Mouse (Mus musculus) kidney, embryonic 16.5 days (tissue): ENCODE results near the gene Amz1. TPM values are rescaled to one million over a fixed set of nuclear protein-coding genes. Genes with fewer than 3 reads are reported as not detected.

Source experiments
- ATAC-seq: fragments of 200-750 bp; cut with Nextera tagmentation; 2 replicates; pipeline ENCODE4 v1.8.0; 2017; ENCODE audit warnings: moderate TSS enrichment; ENCODE audit not compliant: low FRiP score, low TSS enrichment
- H3K27ac ChIP-seq: fragments of 300-500 bp; sonication (generic); 2 replicates; pipeline ENCODE4 v1.5.1; 2014; ENCODE audit warnings: low read length
- H3K27me3 ChIP-seq: fragments of 300-500 bp; sonication (generic); 2 replicates; pipeline ENCODE4 v1.6.1; 2014; ENCODE audit warnings: low read length, control low read depth, mixed read lengths; ENCODE audit not compliant: insufficient read depth
- H3K36me3 ChIP-seq: fragments of 300-500 bp; sonication (generic); 2 replicates; pipeline ENCODE4 v1.6.1; 2014; ENCODE audit warnings: low read length, control low read depth, mixed read lengths; ENCODE audit not compliant: insufficient read depth
- H3K4me1 ChIP-seq: fragments of 300-500 bp; sonication (generic); 2 replicates; pipeline ENCODE4 v1.6.1; 2014; ENCODE audit warnings: low read length, control low read depth, mixed read lengths; ENCODE audit not compliant: insufficient read depth
- H3K4me2 ChIP-seq: fragments of 300-500 bp; sonication (generic); replicated peaks from 2 replicates; pipeline ENCODE4 v1.6.1; 2014; ENCODE audit warnings: low read depth, low read length
- H3K4me3 ChIP-seq: fragments of 300-500 bp; sonication (generic); 2 replicates; pipeline ENCODE4 v1.5.1; 2014; ENCODE audit warnings: mild to moderate bottlenecking, low read length
- H3K9ac ChIP-seq: fragments of 300-500 bp; sonication (generic); replicated peaks from 2 replicates; pipeline ENCODE4 v1.6.1; 2014; ENCODE audit warnings: low read length
- H3K9me3 ChIP-seq: fragments of 300-500 bp; sonication (generic); 2 replicates; pipeline ENCODE4 v1.6.1; 2016; ENCODE audit warnings: low read length, control low read depth
- WGBS: fragments of 180-500 bp; shearing (Covaris S2); extraction: QIAGEN DNeasy Blood & Tissue Kit; methylation state at CpG from one replicate; pipeline ENCODE4 v1.1.7; 2014; 5-methylcytosine and 5-hydroxymethylcytosine counted together
- polyA plus RNA-seq: library from polyadenylated mRNA; unstranded; fragments of >200 nt; fragmentation: Nextera tagmentation; extraction: Ambion mirVana; gene quantifications from 2 replicates; pipeline ENCODE4 v1.2.1, GENCODE M21; 2015

Gene Amz1
- polyA plus RNA-seq, 1 experiment from 2014 or later, result 1.6 TPM

- Histone ChIP-seq H3K9ac (no peak overlapping the region), H3K4me2 (no peak overlapping the region), H3K36me3 (no peaks in the 10 kb centered on the region), H3K27me3 (no peaks in the 10 kb centered on the region), H3K4me1 (peaks cover 26% of the 10 kb centered on the region), H3K4me3 (no peak overlapping the region), H3K9me3 (no peaks in the 10 kb centered on the region), H3K27ac (no peak overlapping the region)
- ATAC-seq, result no peak
- 43% methylated on average over 2 of the region's 2 CpGs for WGBS
Measured at GRCm38 (mm10) chr5:140806939-140807338, 83.0 kb downstream of the Amz1 start.

Other genes starting within 250 kb of the Amz1 start
- gene Chst12, start 218.6 kb upstream of the Amz1 start, polyA plus RNA-seq, result 24.1 and 25.7 TPM in 2 replicates
- gene Grifin, start 159.1 kb upstream of the Amz1 start, polyA plus RNA-seq, result 0.27 TPM in 1 of 2 replicates, not detected in the other
- gene Lfng, start 116.8 kb upstream of the Amz1 start, polyA plus RNA-seq, result 36.3 and 38.9 TPM in 2 replicates
- gene Ttyh3, start 75.1 kb upstream of the Amz1 start, polyA plus RNA-seq, result 28.4 and 31.3 TPM in 2 replicates
- gene Iqce, start 21.7 kb upstream of the Amz1 start, polyA plus RNA-seq, result 26.0 and 30.7 TPM in 2 replicates
- 28.2 and 30.9 TPM in 2 replicates for gene Brat1, start 19.1 kb upstream of the Amz1 start, polyA plus RNA-seq
- gene Gna12, start 106.3 kb downstream of the Amz1 start, polyA plus RNA-seq, result 9.6 and 10.0 TPM in 2 replicates